Mouse (Mus musculus) limb, embryonic 14.5 days (tissue): ENCODE measurements at regions not wholly inside any gene's neighbourhood (a gene's known extent, or its start where the extent isn't known, plus 50 kb on each side); places are given as distances from the start of the nearest gene placed in this dataset.
A peak's percentile ranks its signal among the peaks of the same experiment; 100 is the strongest.

Experiments used
- ATAC-seq: fragments of 200-750 bp; cut with Nextera tagmentation; 2 replicates; pipeline ENCODE4 v1.8.0; 2017; ENCODE audit warnings: low read depth, moderate number of reproducible peaks, moderate TSS enrichment; ENCODE audit not compliant: low FRiP score
- DNase-seq: peaks from one replicate; pipeline ENCODE4 v3.0.0-alpha.2; 2015; ENCODE audit warnings: low spot score
- H3K27ac ChIP-seq: fragments of 300-500 bp; sonication (generic); replicated peaks from 2 replicates; pipeline ENCODE4 v1.5.1; 2014; ENCODE audit warnings: low read depth, mild to moderate bottlenecking, low read length, moderate library complexity, mixed read lengths
- H3K27me3 ChIP-seq: fragments of 300-500 bp; sonication (generic); 2 replicates; pipeline ENCODE4 v1.6.1; 2014; ENCODE audit warnings: low read length, mixed read lengths; ENCODE audit not compliant: control insufficient read depth, insufficient read depth
- H3K36me3 ChIP-seq: fragments of 300-500 bp; sonication (generic); 2 replicates; pipeline ENCODE4 v1.6.1; 2014; ENCODE audit warnings: mild to moderate bottlenecking, low read length, moderate library complexity, mixed read lengths; ENCODE audit not compliant: control insufficient read depth, insufficient read depth
- H3K4me1 ChIP-seq: fragments of 300-500 bp; sonication (generic); 2 replicates; pipeline ENCODE4 v1.6.1; 2014; ENCODE audit warnings: antibody characterized with exemption, low read length, mixed read lengths; ENCODE audit not compliant: control insufficient read depth, insufficient read depth
- H3K4me2 ChIP-seq: fragments of 300-500 bp; sonication (generic); replicated peaks from 2 replicates; pipeline ENCODE4 v1.6.1; 2014; ENCODE audit warnings: low read depth, mild to moderate bottlenecking, low read length, moderate library complexity; ENCODE audit not compliant: severe bottlenecking
- H3K4me3 ChIP-seq: fragments of 300-500 bp; sonication (generic); replicated peaks from 2 replicates; pipeline ENCODE4 v1.5.1; 2014; ENCODE audit warnings: low read length
- H3K9ac ChIP-seq: fragments of 300-500 bp; sonication (generic); 2 replicates; pipeline ENCODE4 v1.6.1; 2014; ENCODE audit warnings: mild to moderate bottlenecking, low read depth, low read length, moderate library complexity; ENCODE audit not compliant: severe bottlenecking
- H3K9me3 ChIP-seq: fragments of 300-500 bp; sonication (generic); 2 replicates; pipeline ENCODE4 v1.6.1; 2016; ENCODE audit warnings: low read length; ENCODE audit not compliant: control insufficient read depth
- POLR2A ChIP-seq: fragments of 200-500 bp; IDR thresholded peaks from 2 replicates; pipeline ENCODE4 v1.8.0; 2012; ENCODE audit warnings: inconsistent platforms, mild to moderate bottlenecking, moderate library complexity, borderline replicate concordance; ENCODE audit not compliant: insufficient read depth, insufficient read length; ENCODE audit errors: extremely low read depth
- WGBS: fragments of 180-500 bp; shearing (Covaris S2); extraction: QIAGEN DNeasy Blood & Tissue Kit; methylation state at CpG from one replicate; pipeline ENCODE4 v1.1.7; 2014; 5-methylcytosine and 5-hydroxymethylcytosine counted together

- TF ChIP-seq POLR2A = no peak
- no peak for DNase-seq
- 77% methylated on average over 2 of the region's 2 CpGs for WGBS
- no peaks in the 10 kb centered on the region for H3K9me3 ChIP-seq
- ATAC-seq = no peak
- no peak overlapping the region for H3K4me3 ChIP-seq
- H3K9ac ChIP-seq = no peak overlapping the region
- no peaks in the 10 kb centered on the region for H3K27me3 ChIP-seq
- no peaks in the 10 kb centered on the region for H3K4me1 ChIP-seq
- no peak overlapping the region for H3K4me2 ChIP-seq
- no peak overlapping the region for H3K27ac ChIP-seq
- H3K36me3 ChIP-seq = no peaks in the 10 kb centered on the region
Observed at GRCm38 (mm10) chr4:75394264-75394663, 116.2 kb upstream of the Dmac1 start.

GRCm38 (mm10) chr4:75386271-75386938 is 108.3 kb upstream of the Dmac1 start:
- Histone ChIP-seq H3K4me3 (no peak overlapping the region), H3K4me1 (no peaks in the 10 kb centered on the region), H3K27ac (no peak overlapping the region), H3K36me3 (no peaks in the 10 kb centered on the region), H3K9ac (no peak overlapping the region), H3K9me3 (no peaks in the 10 kb centered on the region), H3K27me3 (no peaks in the 10 kb centered on the region), H3K4me2 (no peak overlapping the region)
- ATAC-seq (no peak; the same call in 1 of the 2 replicates), DNase-seq (no peak)
- 58% methylated on average over 3 of the region's 3 CpGs for WGBS
- TF ChIP-seq POLR2A = no peak

GRCm38 (mm10) chr4:75359496-75359895 is 81.4 kb upstream of the Dmac1 start:
- DNase-seq (peak; percentile 24), ATAC-seq (no peak)
- Histone ChIP-seq H3K9me3 (no peaks in the 10 kb centered on the region), H3K9ac (no peak overlapping the region), H3K4me1 (no peaks in the 10 kb centered on the region), H3K4me2 (no peak overlapping the region), H3K36me3 (no peaks in the 10 kb centered on the region), H3K27me3 (no peaks in the 10 kb centered on the region), H3K27ac (no peak overlapping the region), H3K4me3 (no peak overlapping the region)
- TF ChIP-seq POLR2A = no peak
- WGBS = 86% methylated on average over 2 of the region's 2 CpGs

GRCm38 (mm10) chr4:75355621-75356020 is 77.5 kb upstream of the Dmac1 start:
- Histone ChIP-seq H3K9ac (no peak overlapping the region), H3K9me3 (no peaks in the 10 kb centered on the region), H3K4me3 (no peak overlapping the region), H3K36me3 (no peaks in the 10 kb centered on the region), H3K27ac (no peak overlapping the region), H3K27me3 (no peaks in the 10 kb centered on the region), H3K4me2 (no peak overlapping the region), H3K4me1 (no peaks in the 10 kb centered on the region)
- no peak for ATAC-seq
- no peak for TF ChIP-seq POLR2A
- DNase-seq = no peak
- WGBS = 93% methylated on average over 5 of the region's 9 CpGs

GRCm38 (mm10) chr4:75334496-75334895 is 56.4 kb upstream of the Dmac1 start:
- DNase-seq (peak; percentile 67), ATAC-seq (no peak)
- Histone ChIP-seq H3K4me1 (peaks cover under 1% of the 10 kb centered on the region), H3K36me3 (no peaks in the 10 kb centered on the region), H3K4me2 (no peak overlapping the region), H3K4me3 (no peak overlapping the region), H3K27me3 (no peaks in the 10 kb centered on the region), H3K9ac (no peak overlapping the region), H3K9me3 (no peaks in the 10 kb centered on the region), H3K27ac (no peak overlapping the region)
- no peak for TF ChIP-seq POLR2A
- 91% methylated on average over 2 of the region's 2 CpGs for WGBS
